Mouse (Mus musculus): ENCODE measurements around the gene Vezt. TPM values are rescaled to one million over a fixed set of nuclear protein-coding genes. Genes with fewer than 3 reads are reported as not detected.

Vezt gene
- polyA plus RNA-seq, 1 experiment, result 5.5 TPM

- Histone ChIP-seq H3K4me3 (ENCODE audit: low read depth, low read length) (no peak overlapping the region), H3K4me1 (ENCODE audit: control insufficient read depth, insufficient read depth, insufficient read length, low read length) (no peaks in the 10 kb centered on the region), H3K36me3 (ENCODE audit: control insufficient read depth, insufficient read depth, low read length) (peaks cover 10% of the 10 kb centered on the region), H3K27ac (ENCODE audit: insufficient read depth, low read depth, low read length) (no peak overlapping the region), H3K27me3 (ENCODE audit: control insufficient read depth, insufficient read depth, low read length) (no peaks in the 10 kb centered on the region)
- WGBS, result 91% methylated on average over 4 of the region's 4 CpGs
- no peak for TF ChIP-seq POLR2A (IDR thresholded peaks at IDR 0.05; ENCODE audit: low read depth, low read length)
- TF ChIP-seq CTCF (IDR thresholded peaks at IDR 0.05; ENCODE audit: extremely low read depth, insufficient read length, insufficient replicate concordance, low read depth, low read length), result no peak
These were observed 145.1 kb downstream of the Vezt start for GRCm38 (mm10) chr10:93890565-93890964.

GRCm38 (mm10) chr10:93889976-93890375 lies 145.6 kb downstream of the Vezt start:
- Histone ChIP-seq H3K4me1 (ENCODE audit: control insufficient read depth, insufficient read depth, insufficient read length, low read length) (no peaks in the 10 kb centered on the region), H3K4me3 (ENCODE audit: low read depth, low read length) (peak overlapping the region; percentile 87), H3K27me3 (ENCODE audit: control insufficient read depth, insufficient read depth, low read length) (no peaks in the 10 kb centered on the region), H3K27ac (ENCODE audit: insufficient read depth, low read depth, low read length) (no peak overlapping the region), H3K36me3 (ENCODE audit: control insufficient read depth, insufficient read depth, low read length) (peaks cover 14% of the 10 kb centered on the region)
- 5% methylated on average over 22 of the region's 22 CpGs for WGBS
- TF ChIP-seq CTCF (IDR thresholded peaks at IDR 0.05; ENCODE audit: extremely low read depth, insufficient read length, insufficient replicate concordance, low read depth, low read length), result no peak
- TF ChIP-seq POLR2A (IDR thresholded peaks at IDR 0.05; ENCODE audit: low read depth, low read length), result no peak

DNA sequence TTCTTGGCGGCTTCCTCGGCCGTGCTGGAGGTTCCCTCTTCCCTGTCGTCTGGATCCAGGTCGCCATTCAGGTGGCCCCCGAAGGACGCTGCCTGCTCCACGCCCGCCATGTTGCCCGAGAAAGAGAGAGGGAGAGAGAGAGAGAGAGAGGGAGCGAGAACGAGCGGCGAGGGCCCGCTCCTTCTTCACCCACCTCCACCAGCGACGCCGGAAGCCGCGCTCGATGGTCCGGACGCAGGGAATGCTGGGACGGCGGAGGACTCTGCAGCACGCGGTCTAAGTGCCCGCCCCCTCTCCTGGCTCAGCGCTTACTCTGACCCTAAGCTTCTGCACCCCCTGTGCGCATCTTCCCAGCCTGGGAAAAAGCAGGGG lies 146.1 kb downstream of the Vezt start:
- H3K27ac ChIP-seq (ENCODE audit: insufficient read depth, low read depth, low read length), result peak overlapping the region; percentile 9; the same call in 1 of the 2 replicates
- under 1% methylated on average over 30 of the region's 30 CpGs for WGBS
- H3K4me3 ChIP-seq (ENCODE audit: low read depth, low read length), result peak overlapping the region; percentile 87

More for the DNA sequence above, 146.1 kb downstream of the Vezt start:
- Histone ChIP-seq H3K36me3 (ENCODE audit: control insufficient read depth, insufficient read depth, low read length) (peaks cover 15% of the 10 kb centered on the region), H3K27me3 (ENCODE audit: control insufficient read depth, insufficient read depth, low read length) (no peaks in the 10 kb centered on the region), H3K4me1 (ENCODE audit: control insufficient read depth, insufficient read depth, insufficient read length, low read length) (no peaks in the 10 kb centered on the region)
- TF ChIP-seq POLR2A (IDR thresholded peaks at IDR 0.05; ENCODE audit: low read depth, low read length), result peak; percentile 76
- TF ChIP-seq CTCF (IDR thresholded peaks at IDR 0.05; ENCODE audit: extremely low read depth, insufficient read length, insufficient replicate concordance, low read depth, low read length), result no peak

Other genes starting within 250 kb of the Vezt start
- gene Usp44, start 204.3 kb downstream of the Vezt start, polyA plus RNA-seq (2012; rRNA removed), result 0.16 TPM in 1 of 2 replicates, not detected in the other
- gene Metap2, start 138.7 kb downstream of the Vezt start, polyA plus RNA-seq (2012; rRNA removed), result 4.9 and 9.5 TPM in 2 replicates
- 2.2 and 3.7 TPM in 2 replicates for gene Fgd6, start 184 bp upstream of the Vezt start, polyA plus RNA-seq (2012; rRNA removed)
- gene Nr2c1, start 112.2 kb upstream of the Vezt start, polyA plus RNA-seq (2012; rRNA removed), result 1.0 and 2.8 TPM in 2 replicates
- 36.6 and 40.8 TPM in 2 replicates for gene Ndufa12, start 162.9 kb upstream of the Vezt start, polyA plus RNA-seq (2012; rRNA removed)